Mouse (Mus musculus) megakaryocyte, embryonic 14.5 days (primary cell): ENCODE measurements around the gene Arhgef6.

ENCODE experiments used
- FLI1 ChIP-seq: IDR thresholded peaks from 2 replicates; pipeline ENCODE4 v1.6.1; 2012; ENCODE audit warnings: low read length, inconsistent platforms, mixed read lengths
- GATA1 ChIP-seq: IDR thresholded peaks from 3 replicates; pipeline ENCODE4 v1.6.1; 2012; ENCODE audit warnings: mixed read lengths, low read length, inconsistent platforms, borderline replicate concordance

GRCm38 (mm10) chrX:57359316-57359715 lies 20.8 kb upstream of the Arhgef6 start:
- TF ChIP-seq GATA1 (no peak), FLI1 (no peak)
